Mouse (Mus musculus) MEL (cell line): ENCODE measurements at regions not wholly inside any gene's neighbourhood (a gene's known extent, or its start where the extent isn't known, plus 50 kb on each side); places are given as distances from the start of the nearest gene placed in this dataset.

Source experiments
- CTCF ChIP-seq, 3 experiments: IDR thresholded peaks in 2 of 3; conservative IDR thresholded peaks in 1 of 3; 2 replicates each; pipeline ENCODE4 v1.5.1; 2011 to 2012; ENCODE audit warnings: low read length in 3 of 3, low read depth in 2 of 3, mild to moderate bottlenecking in 2 of 3, improper control_type of control experiment in 1 of 3, inconsistent platforms in 1 of 3, mixed read lengths in 1 of 3, moderate library complexity in 1 of 3; ENCODE audit not compliant: control insufficient read depth in 1 of 3, insufficient read depth in 1 of 3, poor library complexity in 1 of 3, severe bottlenecking in 1 of 3
- EP300 ChIP-seq, 2 experiments: IDR thresholded peaks; 2 replicates each; pipeline ENCODE4 v1.6.1; 2011; ENCODE audit warnings: improper control_type of control experiment in 2 of 2, low read length in 2 of 2, low read depth in 1 of 2, mild to moderate bottlenecking in 1 of 2
- GABPA ChIP-seq: IDR thresholded peaks from 2 replicates; pipeline ENCODE4 v1.6.1; 2012; ENCODE audit warnings: low read depth, mild to moderate bottlenecking, inconsistent platforms, low read length, improper control_type of control experiment, moderate library complexity
- GATA1 ChIP-seq: IDR thresholded peaks from 2 replicates; pipeline ENCODE4 v1.6.1; 2011; ENCODE audit warnings: low read depth, low read length, improper control_type of control experiment
- HCFC1 ChIP-seq: IDR thresholded peaks from 2 replicates; pipeline ENCODE4 v1.6.1; 2012; ENCODE audit warnings: low read depth, mild to moderate bottlenecking, inconsistent platforms, low read length, improper control_type of control experiment, moderate library complexity
- KAT2A ChIP-seq: conservative IDR thresholded peaks from 2 replicates; pipeline ENCODE4 v1.6.1; 2012; ENCODE audit warnings: low read depth, low read length, improper control_type of control experiment, inconsistent platforms
- POLR2A ChIP-seq, 2 experiments: IDR thresholded peaks; 2 replicates each; pipeline ENCODE4 v1.6.1; 2011 to 2012; ENCODE audit warnings: low read length in 2 of 2, mild to moderate bottlenecking in 2 of 2, control low read depth in 1 of 2, improper control_type of control experiment in 1 of 2, low read depth in 1 of 2, moderate library complexity in 1 of 2; ENCODE audit not compliant: control insufficient read depth in 1 of 2, insufficient read depth in 1 of 2, poor library complexity in 1 of 2
- POLR2AphosphoS5 ChIP-seq: IDR thresholded peaks from 2 replicates; pipeline ENCODE4 v1.6.1; 2012; ENCODE audit warnings: low read depth, borderline replicate concordance, mild to moderate bottlenecking, inconsistent platforms, low read length, moderate library complexity, mixed read lengths
- RCOR1 ChIP-seq: IDR thresholded peaks from 2 replicates; pipeline ENCODE4 v1.6.1; 2012; ENCODE audit warnings: low read depth, mild to moderate bottlenecking, inconsistent platforms, low read length, improper control_type of control experiment
- SIN3A ChIP-seq: IDR thresholded peaks from 2 replicates; pipeline ENCODE4 v1.6.1; 2012; ENCODE audit warnings: low read length, improper control_type of control experiment, inconsistent platforms
- SMC3 ChIP-seq: IDR thresholded peaks from 2 replicates; pipeline ENCODE4 v1.6.1; 2011; ENCODE audit warnings: low read depth, low read length, improper control_type of control experiment
- TAL1 ChIP-seq: IDR thresholded peaks from 2 replicates; pipeline ENCODE4 v1.6.1; 2012; ENCODE audit warnings: mild to moderate bottlenecking, inconsistent platforms, low read length, moderate library complexity, mixed read lengths
- ZNF384 ChIP-seq: IDR thresholded peaks from 2 replicates; pipeline ENCODE4 v1.6.1; 2012; ENCODE audit warnings: low read depth, mild to moderate bottlenecking, inconsistent platforms, low read length, improper control_type of control experiment

DNA sequence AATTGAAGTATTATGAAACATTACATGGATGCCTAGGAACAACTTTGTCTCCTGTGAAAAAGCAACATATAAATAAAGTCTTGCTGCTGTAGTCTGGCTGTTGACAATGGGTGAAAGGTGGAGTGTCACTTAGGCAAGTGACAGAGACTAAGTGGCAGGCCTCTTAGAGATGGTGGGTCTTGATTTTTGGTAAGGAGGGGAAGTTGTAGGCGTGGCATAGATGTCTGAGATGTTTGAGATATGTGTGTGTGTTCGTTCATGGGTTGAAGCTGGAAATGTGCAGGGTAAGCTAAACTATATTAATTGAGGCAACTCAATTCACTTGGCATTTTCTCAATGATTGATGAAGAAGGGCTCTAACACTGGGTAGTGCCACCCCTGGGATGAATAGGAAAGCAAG, 90.7 kb upstream of the Rasgrp1 start:
- no peak for TF ChIP-seq CTCF (IDR thresholded peaks at IDR 0.05 in 2 of 3, conservative IDR thresholded peaks at IDR 0.05 in 1 of 3; ENCODE audit: control insufficient read depth in 1 of 3, insufficient read depth in 1 of 3, low read depth in 2 of 3, low read length in 3 of 3, poor library complexity in 1 of 3, severe bottlenecking in 1 of 3)
- no peak for TF ChIP-seq EP300 (IDR thresholded peaks at IDR 0.05; ENCODE audit: low read depth in 1 of 2, low read length in 2 of 2)
- TF ChIP-seq GABPA: no peak
- no peak for TF ChIP-seq RCOR1
- no peak for TF ChIP-seq SIN3A
- no peak for TF ChIP-seq POLR2AphosphoS5
- no peak for TF ChIP-seq HCFC1
- TF ChIP-seq GATA1: no peak
- no peak for TF ChIP-seq TAL1
- no peak for TF ChIP-seq POLR2A (IDR thresholded peaks at IDR 0.05; ENCODE audit: control insufficient read depth in 1 of 2, insufficient read depth in 1 of 2, low read depth in 1 of 2, low read length in 2 of 2, poor library complexity in 1 of 2)
- TF ChIP-seq SMC3: no peak
- TF ChIP-seq ZNF384: no peak
- TF ChIP-seq KAT2A: no peak
